Mouse (Mus musculus) brain, embryonic 14.5 days (tissue): ENCODE data around the gene Ebf1.

Experiments
- CTCF ChIP-seq: fragments of 200-500 bp; IDR thresholded peaks from 2 replicates; pipeline ENCODE4 v1.5.1; 2012; ENCODE audit warnings: inconsistent platforms, mild to moderate bottlenecking, moderate library complexity, borderline replicate concordance; ENCODE audit not compliant: insufficient read depth, insufficient read length; ENCODE audit errors: extremely low read depth
- POLR2A ChIP-seq: fragments of 200-500 bp; IDR thresholded peaks from 2 replicates; pipeline ENCODE4 v1.6.1; 2012; ENCODE audit warnings: mild to moderate bottlenecking, inconsistent platforms, borderline replicate concordance; ENCODE audit not compliant: poor library complexity, insufficient read depth, insufficient read length, severe bottlenecking; ENCODE audit errors: extremely low read depth

- TF ChIP-seq CTCF, result no peak
- no peak for TF ChIP-seq POLR2A
Measured at GRCm38 (mm10) chr11:44620694-44621446, 3.8 kb downstream of the Ebf1 start.
